Mouse (Mus musculus): ENCODE measurements at regions not wholly inside any gene's neighbourhood (a gene's known extent, or its start where the extent isn't known, plus 50 kb on each side); places are given as distances from the start of the nearest gene placed in this dataset.

DNA sequence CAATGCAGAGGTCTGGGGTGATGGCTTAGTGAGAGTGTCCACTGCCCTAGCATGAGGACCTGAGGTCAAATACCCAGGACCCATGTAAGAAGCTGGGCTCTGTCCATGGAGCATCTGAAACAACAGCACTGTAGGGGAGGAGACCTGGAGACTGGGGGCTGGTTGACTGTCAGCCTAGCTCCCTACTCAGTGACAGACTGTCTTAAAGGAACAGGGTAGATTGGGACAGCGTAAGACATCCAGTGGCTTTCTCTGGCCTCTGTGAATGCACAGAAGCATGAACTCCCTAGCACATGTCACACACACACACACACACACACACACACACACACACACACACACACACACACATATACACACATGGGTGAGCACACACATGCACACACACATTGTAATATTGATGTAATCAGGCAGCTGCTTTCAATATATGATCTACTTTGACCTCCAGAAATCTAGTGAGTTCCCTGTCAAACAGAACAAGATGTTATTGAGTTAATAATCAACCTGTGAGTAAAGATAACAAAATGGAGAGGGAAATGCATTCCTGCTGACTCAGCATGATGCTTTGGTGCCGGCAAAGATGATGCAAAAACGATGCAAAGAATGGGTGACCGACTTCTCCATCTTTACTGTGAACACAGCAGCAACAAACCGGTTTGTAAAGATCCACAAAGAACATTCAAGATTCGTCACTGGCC lies 133.6 kb upstream of the Zfp217 start:
- no peak overlapping the region for H3K9ac ChIP-seq (replicated peaks; ENCODE audit: low read depth, low read length)
- ATAC-seq (ENCODE audit: insufficient number of reproducible peaks, insufficient read depth, low FRiP score, low read depth): no peak
- H3K4me2 ChIP-seq (replicated peaks; ENCODE audit: low read depth, low read length): no peak overlapping the region
- H3K9me3 ChIP-seq (ENCODE audit: control insufficient read depth, low read depth, low read length): no peaks in the 10 kb centered on the region
- H3K4me3 ChIP-seq (ENCODE audit: low read depth, low read length): no peak overlapping the region
- no peak overlapping the region for H3K27ac ChIP-seq (ENCODE audit: low read length)
- H3K4me1 ChIP-seq (ENCODE audit: control insufficient read depth, insufficient read depth, low read length): peaks cover 11% of the 10 kb centered on the region
- no peaks in the 10 kb centered on the region for H3K27me3 ChIP-seq (ENCODE audit: control insufficient read depth, insufficient read depth, low read length)
- no peaks in the 10 kb centered on the region for H3K36me3 ChIP-seq (ENCODE audit: control insufficient read depth, insufficient read depth, low read length)
- 71% methylated on average over 6 of the region's 6 CpGs for WGBS

DNA sequence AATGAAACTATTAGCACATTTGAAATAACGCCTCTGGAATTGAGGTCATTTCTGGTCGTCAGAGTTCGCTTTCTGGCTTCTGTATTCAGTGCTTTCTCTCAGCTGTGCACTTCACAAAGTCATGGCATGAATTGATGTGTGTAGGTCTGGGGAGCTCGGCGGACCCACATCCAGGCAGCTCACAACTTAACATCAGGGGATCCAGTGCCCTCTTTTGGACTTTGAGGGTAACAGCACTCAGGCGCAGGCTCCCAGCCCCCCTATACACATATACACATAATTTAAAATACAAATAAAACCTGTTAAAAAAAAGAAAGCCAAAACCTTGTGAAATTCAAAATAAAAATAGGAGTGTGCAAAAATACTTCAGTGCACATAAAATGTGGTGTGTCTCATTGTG lies 132.8 kb upstream of the Zfp217 start:
- H3K4me3 ChIP-seq (ENCODE audit: low read depth, low read length): no peak overlapping the region
- H3K27me3 ChIP-seq (ENCODE audit: control insufficient read depth, insufficient read depth, low read length): no peaks in the 10 kb centered on the region
- H3K9ac ChIP-seq (replicated peaks; ENCODE audit: low read depth, low read length): no peak overlapping the region
- H3K4me1 ChIP-seq (ENCODE audit: control insufficient read depth, insufficient read depth, low read length): peaks cover 7% of the 10 kb centered on the region; the same call in 1 of the 2 replicates
- no peak for ATAC-seq (ENCODE audit: insufficient number of reproducible peaks, insufficient read depth, low FRiP score, low read depth)
- no peaks in the 10 kb centered on the region for H3K9me3 ChIP-seq (ENCODE audit: control insufficient read depth, low read depth, low read length)
- 52% methylated on average over 6 of the region's 6 CpGs for WGBS
- H3K4me2 ChIP-seq (replicated peaks; ENCODE audit: low read depth, low read length): no peak overlapping the region
- H3K36me3 ChIP-seq (ENCODE audit: control insufficient read depth, insufficient read depth, low read length): no peaks in the 10 kb centered on the region
- no peak overlapping the region for H3K27ac ChIP-seq (ENCODE audit: low read length)

DNA sequence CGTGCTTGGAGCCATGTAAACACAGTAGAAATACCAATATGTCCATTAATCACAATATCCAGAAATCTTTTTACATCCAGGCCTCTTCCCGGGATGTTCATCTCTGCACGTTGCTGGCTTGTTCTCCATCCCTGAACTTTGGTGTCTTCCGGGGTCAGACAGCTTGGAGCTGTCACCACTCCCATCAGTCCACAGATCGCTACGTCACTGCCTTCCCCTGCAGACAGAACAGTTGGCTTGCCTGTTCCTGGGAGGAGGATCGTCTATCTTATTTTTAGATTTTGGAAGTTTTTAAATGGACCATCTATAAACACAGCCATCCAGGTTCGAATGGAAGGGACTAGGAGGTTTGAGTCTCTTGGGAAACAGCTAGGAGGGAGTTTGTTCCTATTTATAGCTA lies 130.0 kb upstream of the Zfp217 start:
- H3K27ac ChIP-seq (ENCODE audit: low read length): peak overlapping the region; percentile 0; the same call in 1 of the 2 replicates
- H3K4me3 ChIP-seq (ENCODE audit: low read depth, low read length): no peak overlapping the region
- 26% methylated on average over 8 of the region's 8 CpGs for WGBS
- no peaks in the 10 kb centered on the region for H3K9me3 ChIP-seq (ENCODE audit: control insufficient read depth, low read depth, low read length)
- peak; percentile 72; the same call in 1 of the 2 replicates for ATAC-seq (ENCODE audit: insufficient number of reproducible peaks, insufficient read depth, low FRiP score, low read depth)
- no peaks in the 10 kb centered on the region for H3K27me3 ChIP-seq (ENCODE audit: control insufficient read depth, insufficient read depth, low read length)
- H3K9ac ChIP-seq (replicated peaks; ENCODE audit: low read depth, low read length): no peak overlapping the region
- peaks cover 7% of the 10 kb centered on the region; the same call in 1 of the 2 replicates for H3K4me1 ChIP-seq (ENCODE audit: control insufficient read depth, insufficient read depth, low read length)
- no peaks in the 10 kb centered on the region for H3K36me3 ChIP-seq (ENCODE audit: control insufficient read depth, insufficient read depth, low read length)
- H3K4me2 ChIP-seq (replicated peaks; ENCODE audit: low read depth, low read length): no peak overlapping the region

DNA sequence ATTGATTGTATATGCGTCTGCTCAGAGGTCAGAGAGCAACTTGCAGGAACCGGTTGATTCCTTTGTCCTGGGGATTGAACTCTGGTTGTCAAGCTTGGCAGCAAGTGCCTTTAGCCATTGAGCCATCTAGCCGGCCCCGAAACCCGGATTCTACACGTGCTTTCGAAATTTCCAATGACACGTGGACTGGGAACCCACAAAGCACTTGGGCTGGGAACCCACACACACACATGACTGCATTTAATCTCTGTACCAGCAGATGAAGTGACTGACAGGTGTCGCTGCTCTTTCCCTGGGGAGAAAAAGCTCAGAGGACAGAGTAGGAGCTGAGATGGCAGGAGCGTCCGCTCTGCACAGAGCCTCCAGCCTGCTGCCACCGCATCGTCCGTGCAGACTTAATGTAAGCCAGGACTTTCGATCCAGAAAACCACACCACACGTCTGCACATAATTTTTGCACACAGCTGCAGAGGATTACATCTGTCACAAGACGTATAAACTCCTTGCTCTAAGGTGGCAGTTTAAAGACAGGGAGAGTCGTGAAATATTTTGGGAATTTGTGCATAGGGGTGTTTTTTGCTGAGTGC lies 129.4 kb upstream of the Zfp217 start:
- no peaks in the 10 kb centered on the region for H3K9me3 ChIP-seq (ENCODE audit: control insufficient read depth, low read depth, low read length)
- no peaks in the 10 kb centered on the region for H3K36me3 ChIP-seq (ENCODE audit: control insufficient read depth, insufficient read depth, low read length)
- 0 out of 2 replicates have a peak, but pooled peaks have one; percentile 26 for ATAC-seq (ENCODE audit: insufficient number of reproducible peaks, insufficient read depth, low FRiP score, low read depth)
- no peaks in the 10 kb centered on the region for H3K27me3 ChIP-seq (ENCODE audit: control insufficient read depth, insufficient read depth, low read length)
- no peak overlapping the region for H3K4me2 ChIP-seq (replicated peaks; ENCODE audit: low read depth, low read length)
- no peak overlapping the region for H3K9ac ChIP-seq (replicated peaks; ENCODE audit: low read depth, low read length)
- 55% methylated on average over 18 of the region's 18 CpGs for WGBS
- peak overlapping the region; percentile 0; the same call in 1 of the 2 replicates for H3K27ac ChIP-seq (ENCODE audit: low read length)
- peaks cover 7% of the 10 kb centered on the region; the same call in 1 of the 2 replicates for H3K4me1 ChIP-seq (ENCODE audit: control insufficient read depth, insufficient read depth, low read length)
- H3K4me3 ChIP-seq (ENCODE audit: low read depth, low read length): no peak overlapping the region

DNA sequence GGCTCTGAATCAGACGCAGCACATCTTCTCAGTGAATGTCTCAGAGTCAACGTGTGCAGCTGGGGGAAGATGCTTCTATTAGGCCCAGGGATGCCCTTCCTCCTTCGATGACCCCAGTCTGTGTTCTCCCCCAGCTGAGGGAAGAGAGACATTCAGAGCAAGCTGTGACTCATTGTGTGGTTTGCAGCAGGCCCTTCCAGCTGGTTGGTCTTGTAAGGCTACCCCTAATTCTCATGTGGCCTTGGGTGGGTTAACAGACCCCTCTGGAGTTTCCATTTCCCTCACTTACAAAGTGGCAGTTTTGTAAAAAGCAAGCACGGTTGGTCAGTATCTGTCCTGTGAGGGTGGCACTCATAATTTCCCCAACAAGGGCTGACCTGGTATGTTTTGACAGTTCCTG lies 127.8 kb upstream of the Zfp217 start:
- no peak for ATAC-seq (ENCODE audit: insufficient number of reproducible peaks, insufficient read depth, low FRiP score, low read depth)
- Histone ChIP-seq H3K36me3 (ENCODE audit: control insufficient read depth, insufficient read depth, low read length) (no peaks in the 10 kb centered on the region), H3K27ac (ENCODE audit: low read length) (no peak overlapping the region), H3K4me1 (ENCODE audit: control insufficient read depth, insufficient read depth, low read length) (peaks cover 7% of the 10 kb centered on the region; the same call in 1 of the 2 replicates), H3K9me3 (ENCODE audit: control insufficient read depth, low read depth, low read length) (no peaks in the 10 kb centered on the region), H3K4me2 (replicated peaks; ENCODE audit: low read depth, low read length) (no peak overlapping the region), H3K27me3 (ENCODE audit: control insufficient read depth, insufficient read depth, low read length) (no peaks in the 10 kb centered on the region), H3K4me3 (ENCODE audit: low read depth, low read length) (no peak overlapping the region), H3K9ac (replicated peaks; ENCODE audit: low read depth, low read length) (no peak overlapping the region)
- WGBS: 77% methylated on average over 4 of the region's 4 CpGs

DNA sequence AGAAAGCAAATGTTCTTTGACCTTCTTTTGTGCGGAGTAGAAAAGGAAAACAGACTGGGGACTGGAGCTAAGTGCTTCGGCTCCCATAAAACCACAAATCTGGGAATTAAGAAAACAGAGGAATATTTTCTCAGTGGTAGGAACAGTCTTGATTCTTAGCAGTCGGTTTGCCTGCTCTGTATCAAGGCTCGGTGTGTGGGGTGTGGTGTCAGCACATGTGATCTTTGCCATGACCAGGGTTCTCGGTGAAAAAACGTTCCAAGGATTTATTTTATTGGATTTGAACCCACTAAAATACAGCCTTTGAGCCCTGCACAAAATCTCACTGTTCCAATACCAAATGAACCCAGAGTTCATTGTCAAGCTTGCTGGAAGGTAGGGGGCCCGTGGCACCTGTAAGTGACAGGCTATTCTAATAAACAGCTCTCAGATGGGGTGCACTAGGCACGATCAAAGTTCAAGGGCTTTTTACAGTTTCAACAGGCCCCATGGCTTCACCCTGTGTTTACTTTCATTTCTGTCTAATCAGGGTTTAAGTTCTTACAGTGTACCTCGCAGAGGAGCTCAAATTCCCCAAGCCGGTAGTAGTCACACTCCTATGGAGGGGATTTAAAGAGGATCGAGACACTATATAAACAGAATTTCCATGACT lies 122.1 kb upstream of the Zfp217 start:
- Histone ChIP-seq H3K4me2 (replicated peaks; ENCODE audit: low read depth, low read length) (no peak overlapping the region), H3K9me3 (ENCODE audit: control insufficient read depth, low read depth, low read length) (no peaks in the 10 kb centered on the region), H3K9ac (replicated peaks; ENCODE audit: low read depth, low read length) (no peak overlapping the region), H3K27me3 (ENCODE audit: control insufficient read depth, insufficient read depth, low read length) (no peaks in the 10 kb centered on the region), H3K27ac (ENCODE audit: low read length) (peak overlapping the region; percentile 69; the same call in 1 of the 2 replicates), H3K4me3 (ENCODE audit: low read depth, low read length) (no peak overlapping the region), H3K36me3 (ENCODE audit: control insufficient read depth, insufficient read depth, low read length) (no peaks in the 10 kb centered on the region), H3K4me1 (ENCODE audit: control insufficient read depth, insufficient read depth, low read length) (peaks cover 27% of the 10 kb centered on the region)
- WGBS: 36% methylated on average over 11 of the region's 11 CpGs
- ATAC-seq (ENCODE audit: insufficient number of reproducible peaks, insufficient read depth, low FRiP score, low read depth): peak; percentile 68

DNA sequence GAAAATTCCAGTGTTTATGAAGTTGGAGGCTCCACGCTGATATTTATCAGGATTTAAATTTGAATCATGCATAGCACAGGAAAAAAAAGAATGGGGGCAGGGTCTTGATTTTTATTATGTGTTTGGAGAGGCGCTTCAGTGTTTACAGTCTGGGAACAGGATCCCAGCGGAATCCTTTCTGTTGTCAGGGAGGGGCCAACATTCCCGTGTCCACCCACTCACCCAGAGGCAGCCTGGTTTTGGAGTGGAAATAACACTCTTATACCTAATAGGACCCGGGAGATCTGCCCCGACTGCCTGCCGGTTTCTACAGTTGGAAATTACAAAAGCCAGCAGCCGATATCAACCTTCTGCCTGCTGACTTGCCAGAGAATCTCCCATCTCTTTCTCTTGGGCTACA lies 120.2 kb upstream of the Zfp217 start:
- 24% methylated on average over 8 of the region's 8 CpGs for WGBS
- H3K9ac ChIP-seq (replicated peaks; ENCODE audit: low read depth, low read length): no peak overlapping the region
- no peak for ATAC-seq (ENCODE audit: insufficient number of reproducible peaks, insufficient read depth, low FRiP score, low read depth)

DNA sequence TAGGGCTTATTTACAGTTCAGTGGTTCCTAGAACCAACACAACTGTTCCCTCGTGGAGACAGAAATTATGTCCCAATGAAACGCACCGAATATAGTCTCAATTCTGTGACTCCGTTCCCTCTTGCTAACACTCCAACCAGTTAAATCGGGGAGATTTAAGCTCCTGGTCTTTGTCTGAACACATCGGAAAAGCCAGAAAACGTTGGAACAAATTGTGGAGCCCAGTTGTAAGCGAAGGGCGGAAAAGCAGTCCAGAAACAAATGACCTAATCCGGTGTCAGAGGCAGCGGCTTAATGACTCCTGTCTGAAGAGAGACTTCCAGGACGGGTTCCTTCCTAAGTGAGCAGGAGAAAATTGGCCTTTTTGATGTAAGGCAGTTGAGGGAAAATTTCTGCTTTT lies 119.2 kb upstream of the Zfp217 start:
- ATAC-seq (ENCODE audit: insufficient number of reproducible peaks, insufficient read depth, low FRiP score, low read depth): no peak

More for the DNA sequence above, 120.2 kb upstream of the Zfp217 start:
- Histone ChIP-seq H3K36me3 (ENCODE audit: control insufficient read depth, insufficient read depth, low read length) (no peaks in the 10 kb centered on the region), H3K4me3 (ENCODE audit: low read depth, low read length) (no peak overlapping the region), H3K4me2 (replicated peaks; ENCODE audit: low read depth, low read length) (peak overlapping the region; percentile 12; the same call in 1 of the 2 replicates), H3K4me1 (ENCODE audit: control insufficient read depth, insufficient read depth, low read length) (peaks cover 27% of the 10 kb centered on the region), H3K27me3 (ENCODE audit: control insufficient read depth, insufficient read depth, low read length) (no peaks in the 10 kb centered on the region), H3K27ac (ENCODE audit: low read length) (no peak overlapping the region; the same call in 1 of the 2 replicates), H3K9me3 (ENCODE audit: control insufficient read depth, low read depth, low read length) (no peaks in the 10 kb centered on the region)

More for the DNA sequence above, 119.2 kb upstream of the Zfp217 start:
- Histone ChIP-seq H3K4me1 (ENCODE audit: control insufficient read depth, insufficient read depth, low read length) (peaks cover 27% of the 10 kb centered on the region), H3K36me3 (ENCODE audit: control insufficient read depth, insufficient read depth, low read length) (no peaks in the 10 kb centered on the region), H3K27me3 (ENCODE audit: control insufficient read depth, insufficient read depth, low read length) (no peaks in the 10 kb centered on the region), H3K4me3 (ENCODE audit: low read depth, low read length) (peak overlapping the region; percentile 17; the same call in 1 of the 2 replicates), H3K9me3 (ENCODE audit: control insufficient read depth, low read depth, low read length) (no peaks in the 10 kb centered on the region), H3K9ac (replicated peaks; ENCODE audit: low read depth, low read length) (no peak overlapping the region), H3K27ac (ENCODE audit: low read length) (peak overlapping the region; percentile 66), H3K4me2 (replicated peaks; ENCODE audit: low read depth, low read length) (peak overlapping the region; percentile 37)
- WGBS: 5% methylated on average over 12 of the region's 12 CpGs
